Mouse (Mus musculus): Measurements from ENCODE around the gene Them4.
"Not testable (repeated sequence)": the region's sequence is repeated elsewhere in the genome, so short reads cannot be mapped to it uniquely, and the experiment has no call there.

The Them4 gene

GRCm38 (mm10) chr3:94309633-94310363 lies at the start of gene Them4:
TSS of gene Them4 (plus strand) at chr3:94310089.
- DNase-seq (ENCODE audit: low read depth, low spot score) = peak; percentile 98

GRCm38 (mm10) chr3:94260598-94260997 lies 49.3 kb upstream of the Them4 start:
- peak; percentile 59 for DNase-seq (ENCODE audit: low read depth, low spot score)

GRCm38 (mm10) chr3:94263736-94264135 lies 46.2 kb upstream of the Them4 start, which contains the start of gene Gm4778:
TSS of gene Gm4778 (plus strand) at chr3:94264036.
- DNase-seq (ENCODE audit: low read depth, low spot score) = not testable (repeated sequence)

GRCm38 (mm10) chr3:94275991-94276390 lies 33.9 kb upstream of the Them4 start:
- DNase-seq (ENCODE audit: low read depth, low spot score) = no peak

- DNase-seq (ENCODE audit: low read depth, low spot score) = no peak
Measured at GRCm38 (mm10) chr3:94305457-94305856, 4.4 kb upstream of the Them4 start.

- DNase-seq (ENCODE audit: low read depth, low spot score) = no peak
Measured at GRCm38 (mm10) chr3:94306975-94307374, 2.9 kb upstream of the Them4 start.

- no peak for DNase-seq (ENCODE audit: low read depth, low spot score)
Measured at GRCm38 (mm10) chr3:94310491-94310890, 602 bp downstream of the Them4 start.

- DNase-seq (ENCODE audit: low read depth, low spot score) = no peak
Measured at GRCm38 (mm10) chr3:94310911-94311310, 1.0 kb downstream of the Them4 start.

GRCm38 (mm10) chr3:94311376-94311775 lies 1.5 kb downstream of the Them4 start:
- DNase-seq (ENCODE audit: low read depth, low spot score) = peak; percentile 40

- DNase-seq (ENCODE audit: low read depth, low spot score) = peak; percentile 15
Measured at GRCm38 (mm10) chr3:94328681-94329080, 18.8 kb downstream of the Them4 start.

GRCm38 (mm10) chr3:94334442-94334841 lies 24.6 kb downstream of the Them4 start:
- DNase-seq (ENCODE audit: low read depth, low spot score) = no peak

GRCm38 (mm10) chr3:94338522-94338921 lies 28.6 kb downstream of the Them4 start:
- no peak for DNase-seq (ENCODE audit: low read depth, low spot score)

GRCm38 (mm10) chr3:94341959-94342422 lies 32.1 kb downstream of the Them4 start, which contains the start of gene Them5:
TSS of gene Them5 (plus strand) at chr3:94342099.
- no peak for DNase-seq (ENCODE audit: low read depth, low spot score)

- DNase-seq (ENCODE audit: low read depth, low spot score) = no peak
Measured at GRCm38 (mm10) chr3:94342552-94342951, 32.7 kb downstream of the Them4 start.

- no peak for DNase-seq (ENCODE audit: low read depth, low spot score)
Measured at GRCm38 (mm10) chr3:94344182-94344581, 34.3 kb downstream of the Them4 start.

GRCm38 (mm10) chr3:94344897-94345296 lies 35.0 kb downstream of the Them4 start:
- no peak for DNase-seq (ENCODE audit: low read depth, low spot score)

GRCm38 (mm10) chr3:94348146-94348545 lies 38.3 kb downstream of the Them4 start:
- DNase-seq (ENCODE audit: low read depth, low spot score) = no peak

GRCm38 (mm10) chr3:94360812-94361211 lies 50.9 kb downstream of the Them4 start:
- DNase-seq (ENCODE audit: low read depth, low spot score) = peak; percentile 75

GRCm38 (mm10) chr3:94362138-94362537 lies 52.2 kb downstream of the Them4 start, which contains the start of gene C2cd4d:
TSS of gene C2cd4d (plus strand) at chr3:94362438.
- no peak for DNase-seq (ENCODE audit: low read depth, low spot score)

GRCm38 (mm10) chr3:94363291-94364153 lies 53.6 kb downstream of the Them4 start:
- peak; percentile 77 for DNase-seq (ENCODE audit: low read depth, low spot score)

GRCm38 (mm10) chr3:94364154-94364526 lies 54.3 kb downstream of the Them4 start:
- DNase-seq (ENCODE audit: low read depth, low spot score) = peak; percentile 19

- peak; percentile 90 for DNase-seq (ENCODE audit: low read depth, low spot score)
Measured at GRCm38 (mm10) chr3:94366761-94367160, 56.9 kb downstream of the Them4 start.

All from brain, adult 2 months (tissue).